Mouse (Mus musculus): Measurements from ENCODE around the gene Pygl. TPM values are rescaled to one million over a fixed set of nuclear protein-coding genes. Genes with fewer than 3 reads are reported as not detected.
A peak's percentile ranks its signal among the peaks of the same experiment; 100 is the strongest.
"Not testable (repeated sequence)": the region's sequence is repeated elsewhere in the genome, so short reads cannot be mapped to it uniquely, and the experiment has no call there.

Gene Pygl
- total RNA-seq, 2 experiments from 2014 or later: 7.3 to 7.5 TPM

GRCm38 (mm10) chr12:70161057-70161456, 70.2 kb downstream of the Pygl start:
- DNase-seq (ENCODE audit: low spot score in 2 of 2): no peak

GRCm38 (mm10) chr12:70157292-70158066, 73.8 kb downstream of the Pygl start:
- DNase-seq (ENCODE audit: low spot score in 2 of 2): no peak

- DNase-seq (ENCODE audit: low spot score in 2 of 2): no peak
Observed at GRCm38 (mm10) chr12:70156222-70156621, 75.1 kb downstream of the Pygl start.

- DNase-seq (ENCODE audit: low spot score in 2 of 2): no peak
Observed at GRCm38 (mm10) chr12:70153842-70154241, 77.4 kb downstream of the Pygl start, which contains the start of gene Abhd12b. Gene Abhd12b (plus strand): TSS chr12:70154142.

GRCm38 (mm10) chr12:70148631-70149265, 82.5 kb downstream of the Pygl start:
- DNase-seq (ENCODE audit: low spot score in 2 of 2): no peak

- DNase-seq (ENCODE audit: low spot score in 2 of 2): no peak
Observed at GRCm38 (mm10) chr12:70147986-70148630, 83.2 kb downstream of the Pygl start.

GRCm38 (mm10) chr12:70145586-70145985, 85.7 kb downstream of the Pygl start:
- no peak for DNase-seq (ENCODE audit: low spot score in 2 of 2)

GRCm38 (mm10) chr12:70144637-70145448, 86.4 kb downstream of the Pygl start:
- DNase-seq (ENCODE audit: low spot score in 2 of 2): peak in 1 of 2 experiments; percentile 47

GRCm38 (mm10) chr12:70144106-70144587, 87.1 kb downstream of the Pygl start:
- DNase-seq (ENCODE audit: low spot score in 2 of 2): not testable (repeated sequence)

GRCm38 (mm10) chr12:70140993-70141576, 90.2 kb downstream of the Pygl start:
- no peak for DNase-seq (ENCODE audit: low spot score in 2 of 2)

Other genes with a start within 250 kb of the Pygl start
- gene Sav1, start 244.5 kb downstream of the Pygl start, total RNA-seq (2021): 10 to 100 TPM; 63.2 to 65.8 TPM
- 10 to 100 TPM; 36.7 to 39.8 TPM for gene Nin, start 117.8 kb downstream of the Pygl start, total RNA-seq (2021)
- gene Abhd12b, start 77.3 kb downstream of the Pygl start, total RNA-seq (2021): not detected
- gene Trim9, start 116.1 kb upstream of the Pygl start, total RNA-seq (2021): under 1 TPM; 0.18 to 0.66 TPM
- gene Tmx1, start 221.6 kb upstream of the Pygl start, total RNA-seq (2021): 10 to 100 TPM; 18.3 to 21.4 TPM

All from gastrocnemius, postnatal 4 days (tissue).